Mouse (Mus musculus): ENCODE data around the gene Slc2a1. TPM values are rescaled to one million over a fixed set of nuclear protein-coding genes. Genes with fewer than 3 reads are reported as not detected.

Gene Slc2a1
- total and polyA plus RNA-seq, 3 experiments = 33.4 to 64.9 (median 46.2) TPM

GRCm38 (mm10) chr4:119077084-119077682, 31.3 kb upstream of the Slc2a1 start:
- dilution Hi-C loops (cut with MboI; ENCODE audit: extremely low pct_ligation_motif_present, extremely low pct_unique_long_range_greater_than_20kb, low sequenced_read_pairs) (no loop called here), in situ Hi-C loops (cut with MboI; ENCODE audit: low pct_ligation_motif_present, low pct_unique_long_range_greater_than_20kb, low sequenced_read_pairs) (no loop called here)
- no peak overlapping the region for H3K4me3 ChIP-seq (replicated peaks in 1 of 3; ENCODE audit: low read depth in 2 of 3, low read length in 2 of 3, poor library complexity in 1 of 3)
- no peaks in the 10 kb centered on the region for H3K36me3 ChIP-seq (replicated peaks in 1 of 2; ENCODE audit: control insufficient read depth in 1 of 2, insufficient read depth in 1 of 2, low read length in 1 of 2)
- no peak overlapping the region for H3K27ac ChIP-seq (ENCODE audit: insufficient read depth, low read depth)
- TF ChIP-seq MAX (IDR thresholded peaks at IDR 0.05; ENCODE audit: low read length) = no peak
- TF ChIP-seq SIN3A (IDR thresholded peaks at IDR 0.05; ENCODE audit: low read length) = no peak
- no peak for TF ChIP-seq ZKSCAN1 (IDR thresholded peaks at IDR 0.05; ENCODE audit: borderline replicate concordance, low read depth, low read length)
- no peak for TF ChIP-seq ZMIZ1 (IDR thresholded peaks at IDR 0.05; ENCODE audit: low read depth, low read length)
- DNase-seq (ENCODE audit: extremely low read depth) = no peak
- H3K27me3 ChIP-seq (replicated peaks) = peaks cover 14% of the 10 kb centered on the region
- no peak overlapping the region for H3K9ac ChIP-seq (ENCODE audit: insufficient read depth, low read depth)
- H3K9me3 ChIP-seq (replicated peaks; ENCODE audit: low read length) = peaks cover 2% of the 10 kb centered on the region
- H3K4me1 ChIP-seq (ENCODE audit: control insufficient read depth in 1 of 2, insufficient read depth in 2 of 2) = no peaks in the 10 kb centered on the region
- no peak overlapping the region for H3K4me2 ChIP-seq (ENCODE audit: insufficient read depth, low read depth, poor library complexity, severe bottlenecking)
- H3K79me2 ChIP-seq (replicated peaks; ENCODE audit: control insufficient read depth, extremely low read depth, insufficient read depth, poor library complexity, severe bottlenecking) = no peaks in the 10 kb centered on the region

GRCm38 (mm10) chr4:119079928-119080327, 28.6 kb upstream of the Slc2a1 start:
- peaks cover 5 to 7% of the 10 kb centered on the region in 2 experiments; a peak in 2 of 4 replicates for H3K4me1 ChIP-seq (ENCODE audit: control insufficient read depth in 1 of 2, insufficient read depth in 2 of 2)
- no peak for TF ChIP-seq MYC (IDR thresholded peaks at IDR 0.05; ENCODE audit: low read depth, low read length)
- no peak for TF ChIP-seq KAT2A (IDR thresholded peaks at IDR 0.05; ENCODE audit: insufficient replicate concordance, low read length)
- no peak for TF ChIP-seq SMC3 (IDR thresholded peaks at IDR 0.05; ENCODE audit: low read depth, low read length)
- TF ChIP-seq POLR2A (IDR thresholded peaks at IDR 0.05; ENCODE audit: low read depth, low read length) = no peak
- TF ChIP-seq BHLHE40 (IDR thresholded peaks at IDR 0.05; ENCODE audit: low read depth, low read length) = no peak
- H3K36me3 ChIP-seq (replicated peaks in 1 of 2; ENCODE audit: control insufficient read depth in 1 of 2, insufficient read depth in 1 of 2, low read length in 1 of 2) = no peaks in the 10 kb centered on the region
- in situ Hi-C loops (cut with MboI; ENCODE audit: low pct_ligation_motif_present, low pct_unique_long_range_greater_than_20kb, low sequenced_read_pairs) (no loop called here), dilution Hi-C loops (cut with MboI; ENCODE audit: extremely low pct_ligation_motif_present, extremely low pct_unique_long_range_greater_than_20kb, low sequenced_read_pairs) (no loop called here)
- H3K27ac ChIP-seq (ENCODE audit: insufficient read depth, low read depth) = no peak overlapping the region
- DNase-seq (ENCODE audit: extremely low read depth) = no peak
- H3K79me2 ChIP-seq (replicated peaks; ENCODE audit: control insufficient read depth, extremely low read depth, insufficient read depth, poor library complexity, severe bottlenecking) = no peaks in the 10 kb centered on the region
- H3K4me3 ChIP-seq (replicated peaks in 1 of 3; ENCODE audit: low read depth in 2 of 3, low read length in 2 of 3, poor library complexity in 1 of 3) = no peak overlapping the region
- H3K9ac ChIP-seq (ENCODE audit: insufficient read depth, low read depth) = no peak overlapping the region
- H3K4me2 ChIP-seq (ENCODE audit: insufficient read depth, low read depth, poor library complexity, severe bottlenecking) = no peak overlapping the region
- H3K27me3 ChIP-seq (replicated peaks) = peaks cover 13% of the 10 kb centered on the region
- H3K9me3 ChIP-seq (replicated peaks; ENCODE audit: low read length) = peaks cover 2% of the 10 kb centered on the region

- no peaks in the 10 kb centered on the region for H3K79me2 ChIP-seq (replicated peaks; ENCODE audit: control insufficient read depth, extremely low read depth, insufficient read depth, poor library complexity, severe bottlenecking)
- no peaks in the 10 kb centered on the region for H3K36me3 ChIP-seq (replicated peaks in 1 of 2; ENCODE audit: control insufficient read depth in 1 of 2, insufficient read depth in 1 of 2, low read length in 1 of 2)
- no peak overlapping the region for H3K4me2 ChIP-seq (ENCODE audit: insufficient read depth, low read depth, poor library complexity, severe bottlenecking)
- no peak overlapping the region for H3K4me3 ChIP-seq (replicated peaks in 1 of 3; ENCODE audit: low read depth in 2 of 3, low read length in 2 of 3, poor library complexity in 1 of 3)
- H3K27me3 ChIP-seq (replicated peaks) = peaks cover 3% of the 10 kb centered on the region
- peaks cover 2% of the 10 kb centered on the region for H3K9me3 ChIP-seq (replicated peaks; ENCODE audit: low read length)
- no peak overlapping the region for H3K9ac ChIP-seq (ENCODE audit: insufficient read depth, low read depth)
- no peak for DNase-seq (ENCODE audit: extremely low read depth)
- dilution Hi-C loops (cut with MboI; ENCODE audit: extremely low pct_ligation_motif_present, extremely low pct_unique_long_range_greater_than_20kb, low sequenced_read_pairs) (no loop called here), in situ Hi-C loops (cut with MboI; ENCODE audit: low pct_ligation_motif_present, low pct_unique_long_range_greater_than_20kb, low sequenced_read_pairs) (no loop called here)
- peaks cover 5 to 7% of the 10 kb centered on the region in 2 experiments; a peak in 2 of 4 replicates for H3K4me1 ChIP-seq (ENCODE audit: control insufficient read depth in 1 of 2, insufficient read depth in 2 of 2)
- TF ChIP-seq IRF4 (IDR thresholded peaks at IDR 0.05; ENCODE audit: low read depth, low read length) (no peak), BHLHE40 (IDR thresholded peaks at IDR 0.05; ENCODE audit: low read depth, low read length) (no peak), UBTF (IDR thresholded peaks at IDR 0.05; ENCODE audit: low read depth, low read length) (no peak)
- H3K27ac ChIP-seq (ENCODE audit: insufficient read depth, low read depth) = no peak overlapping the region
Measured at GRCm38 (mm10) chr4:119082740-119083231, 25.7 kb upstream of the Slc2a1 start.

All from CH12.LX (cell line).